Mouse (Mus musculus) spleen, postnatal 14 days (tissue): ENCODE measurements around the gene Heatr5b.
A peak's percentile ranks its signal among the peaks of the same experiment; 100 is the strongest.
"Not testable (repeated sequence)": the region's sequence is repeated elsewhere in the genome, so short reads cannot be mapped to it uniquely, and the experiment has no call there.

Experiments used
- DNase-seq, 2 experiments: peaks; one replicate each; pipeline ENCODE4 v3.0.0; 2021 to 2022; ENCODE audit warnings: low spot score in 2 of 2

Heatr5b gene

GRCm38 (mm10) chr17:78834856-78835835 is at the start of gene Heatr5b, which contains the start of gene Gpatch11:
Gene Heatr5b, minus strand, starts transcription at chr17:78835364.
Gene Gpatch11, plus strand, starts transcription at chr17:78835567.
- DNase-seq, result peak; percentile 96

- no peak for DNase-seq
Measured at GRCm38 (mm10) chr17:78883291-78883690, 48.1 kb upstream of the Heatr5b start.

GRCm38 (mm10) chr17:78882401-78883112 is 47.4 kb upstream of the Heatr5b start, which contains the start of gene Eif2ak2:
Gene Eif2ak2, minus strand, starts transcription at chr17:78882573.
- peak; percentile 63 to 73 for DNase-seq

- DNase-seq, result no peak
Measured at GRCm38 (mm10) chr17:78881878-78882304, 46.7 kb upstream of the Heatr5b start.

GRCm38 (mm10) chr17:78873886-78874285 is 38.7 kb upstream of the Heatr5b start:
- DNase-seq, result no peak

- no peak for DNase-seq
Measured at GRCm38 (mm10) chr17:78856243-78856642, 21.1 kb upstream of the Heatr5b start.

GRCm38 (mm10) chr17:78842271-78842928 is 7.2 kb upstream of the Heatr5b start:
- DNase-seq, result no peak

GRCm38 (mm10) chr17:78836056-78836455 is 892 bp upstream of the Heatr5b start:
- DNase-seq, result no peak

- DNase-seq, result no peak
Measured at GRCm38 (mm10) chr17:78824346-78824745, 10.8 kb downstream of the Heatr5b start.

GRCm38 (mm10) chr17:78809582-78809981 is 25.6 kb downstream of the Heatr5b start:
- no peak for DNase-seq

GRCm38 (mm10) chr17:78809019-78809418 is 26.1 kb downstream of the Heatr5b start:
- DNase-seq, result no peak

- DNase-seq, result no peak
Measured at GRCm38 (mm10) chr17:78797222-78797621, 37.9 kb downstream of the Heatr5b start.

GRCm38 (mm10) chr17:78794390-78794789 is 40.8 kb downstream of the Heatr5b start:
- no peak for DNase-seq

GRCm38 (mm10) chr17:78792122-78792521 is 43.0 kb downstream of the Heatr5b start:
- no peak for DNase-seq

GRCm38 (mm10) chr17:78791690-78792070 is 43.5 kb downstream of the Heatr5b start:
- no peak for DNase-seq

- no peak for DNase-seq
Measured at GRCm38 (mm10) chr17:78791068-78791689, 44.0 kb downstream of the Heatr5b start.

GRCm38 (mm10) chr17:78788273-78788672 is 46.9 kb downstream of the Heatr5b start:
- DNase-seq, result not testable (repeated sequence)

- no peak for DNase-seq
Measured at GRCm38 (mm10) chr17:78778765-78779164, 56.4 kb downstream of the Heatr5b start.

- DNase-seq, result no peak
Measured at GRCm38 (mm10) chr17:78772317-78772716, 62.8 kb downstream of the Heatr5b start.

GRCm38 (mm10) chr17:78770932-78771331 is 64.2 kb downstream of the Heatr5b start:
- no peak for DNase-seq

GRCm38 (mm10) chr17:78769341-78769740 is 65.8 kb downstream of the Heatr5b start:
- DNase-seq, result no peak
